Mouse (Mus musculus): ENCODE data around the gene Filip1l. TPM values are rescaled to one million over a fixed set of nuclear protein-coding genes. Genes with fewer than 3 reads are reported as not detected.

Filip1l gene
- total RNA-seq, 2 experiments from 2014 or later, result 36.3 to 64.5 TPM

- no peak for ATAC-seq (ENCODE audit: poor library complexity, severe bottlenecking)
Observed at GRCm38 (mm10) chr16:57556244-57556643, 203.4 kb downstream of the Filip1l start.

- no peak; the same call in 1 of the 2 replicates for ATAC-seq (ENCODE audit: poor library complexity, severe bottlenecking)
Observed at GRCm38 (mm10) chr16:57558258-57558657, 205.4 kb downstream of the Filip1l start.

- no peak for ATAC-seq (ENCODE audit: poor library complexity, severe bottlenecking)
Observed at GRCm38 (mm10) chr16:57560185-57560584, 207.3 kb downstream of the Filip1l start.

- no peak for ATAC-seq (ENCODE audit: poor library complexity, severe bottlenecking)
Observed at GRCm38 (mm10) chr16:57563453-57563852, 210.6 kb downstream of the Filip1l start.

GRCm38 (mm10) chr16:57564807-57565206 lies 211.9 kb downstream of the Filip1l start:
- ATAC-seq (ENCODE audit: poor library complexity, severe bottlenecking), result no peak

- ATAC-seq (ENCODE audit: poor library complexity, severe bottlenecking), result no peak
Observed at GRCm38 (mm10) chr16:57566215-57566614, 213.3 kb downstream of the Filip1l start.

GRCm38 (mm10) chr16:57568648-57569404 lies 215.9 kb downstream of the Filip1l start:
- no peak for ATAC-seq (ENCODE audit: poor library complexity, severe bottlenecking)

GRCm38 (mm10) chr16:57570789-57571311 lies 218.0 kb downstream of the Filip1l start:
- 0 out of 2 replicates have a peak, but pooled peaks have one; percentile 35 for ATAC-seq (ENCODE audit: poor library complexity, severe bottlenecking)

- ATAC-seq (ENCODE audit: poor library complexity, severe bottlenecking), result no peak
Observed at GRCm38 (mm10) chr16:57573831-57574230, 220.9 kb downstream of the Filip1l start.

- ATAC-seq (ENCODE audit: poor library complexity, severe bottlenecking), result no peak
Observed at GRCm38 (mm10) chr16:57575764-57576388, 223.0 kb downstream of the Filip1l start.

- no peak for ATAC-seq (ENCODE audit: poor library complexity, severe bottlenecking)
Observed at GRCm38 (mm10) chr16:57577519-57577918, 224.6 kb downstream of the Filip1l start.

- ATAC-seq (ENCODE audit: poor library complexity, severe bottlenecking), result peak; percentile 59
Observed at GRCm38 (mm10) chr16:57580041-57580440, 227.1 kb downstream of the Filip1l start.

- ATAC-seq (ENCODE audit: poor library complexity, severe bottlenecking), result no peak
Observed at GRCm38 (mm10) chr16:57582008-57582407, 229.1 kb downstream of the Filip1l start.

GRCm38 (mm10) chr16:57585201-57585600 lies 232.3 kb downstream of the Filip1l start:
- no peak for ATAC-seq (ENCODE audit: poor library complexity, severe bottlenecking)

GRCm38 (mm10) chr16:57593422-57594157 lies 240.7 kb downstream of the Filip1l start:
- ATAC-seq (ENCODE audit: poor library complexity, severe bottlenecking), result peak; percentile 84

GRCm38 (mm10) chr16:57597295-57597957 lies 244.5 kb downstream of the Filip1l start:
- no peak for ATAC-seq (ENCODE audit: poor library complexity, severe bottlenecking)

GRCm38 (mm10) chr16:57601031-57601430 lies 248.1 kb downstream of the Filip1l start:
- ATAC-seq (ENCODE audit: poor library complexity, severe bottlenecking), result no peak

- peak; percentile 97 for ATAC-seq (ENCODE audit: poor library complexity, severe bottlenecking)
Observed at GRCm38 (mm10) chr16:57606444-57607227, 253.7 kb downstream of the Filip1l start, which contains the start of gene Cmss1. Gene Cmss1 (minus strand): TSS chr16:57606864.

- ATAC-seq (ENCODE audit: poor library complexity, severe bottlenecking), result peak; percentile 66
Observed at GRCm38 (mm10) chr16:57611768-57612167, 258.9 kb downstream of the Filip1l start.
